Mouse (Mus musculus) retina, embryonic 14.5 days (tissue): Measurements from ENCODE around the gene Slc12a8.

Experiments
- DNase-seq: peaks from one replicate; pipeline ENCODE4 v3.0.0-alpha.2; 2015; ENCODE audit warnings: low spot score

The Slc12a8 gene

DNA sequence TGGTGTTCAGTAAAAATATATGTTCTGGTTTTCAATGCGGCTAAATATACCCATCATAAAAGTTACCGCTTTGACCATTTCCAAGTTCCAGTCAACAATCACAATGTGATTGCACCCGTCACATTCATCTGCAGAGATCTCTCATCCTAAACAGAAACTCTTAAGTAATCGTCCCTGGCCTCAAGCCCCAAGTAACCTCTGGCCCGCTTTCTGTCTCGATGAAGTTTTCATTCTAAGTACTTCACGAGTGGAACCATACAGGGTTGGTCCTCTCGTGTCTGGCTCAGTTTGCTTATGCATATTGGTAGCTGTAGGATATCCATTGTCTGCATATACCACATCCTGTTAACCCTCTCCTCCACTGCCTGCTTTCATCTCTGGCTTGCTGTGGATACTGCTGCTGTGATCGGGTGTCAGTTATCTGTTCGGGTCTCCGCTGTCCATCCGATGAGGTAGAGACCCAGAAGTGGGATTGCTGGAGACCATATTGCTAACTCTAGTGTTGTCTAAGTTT lies 181.2 kb downstream of the Slc12a8 start:
- DNase-seq, result no peak

GRCm38 (mm10) chr16:33700584-33700983 lies 183.5 kb downstream of the Slc12a8 start:
- no peak for DNase-seq

GRCm38 (mm10) chr16:33701872-33702271 lies 184.7 kb downstream of the Slc12a8 start:
- no peak for DNase-seq

DNA sequence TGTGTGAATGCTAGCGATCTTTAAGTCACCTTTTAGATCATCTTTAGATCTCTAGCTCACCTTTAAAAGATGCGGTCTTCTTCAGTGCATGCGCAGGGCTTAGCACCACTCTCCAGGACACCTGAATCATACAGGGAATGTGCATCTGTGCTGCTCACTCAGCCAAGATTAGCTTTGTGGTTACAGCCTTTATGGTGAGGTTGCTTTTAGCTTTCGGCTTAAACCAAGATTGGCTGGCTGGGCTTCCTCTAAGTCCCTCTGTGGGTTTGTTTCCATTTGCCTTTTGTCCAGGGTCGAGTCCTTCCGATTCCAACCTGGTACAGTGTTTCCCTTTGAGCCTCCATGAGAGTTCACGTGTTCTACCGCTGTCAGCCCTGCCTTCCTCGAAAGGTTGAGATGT lies 187.2 kb downstream of the Slc12a8 start:
- DNase-seq, result no peak

- peak; percentile 18 for DNase-seq
Observed at GRCm38 (mm10) chr16:33705258-33705657, 188.1 kb downstream of the Slc12a8 start.

- DNase-seq, result no peak
Observed at GRCm38 (mm10) chr16:33706111-33706890, 189.2 kb downstream of the Slc12a8 start.

- DNase-seq, result no peak
Observed at GRCm38 (mm10) chr16:33708031-33708430, 190.9 kb downstream of the Slc12a8 start.

- no peak for DNase-seq
Observed at GRCm38 (mm10) chr16:33708585-33709397, 191.7 kb downstream of the Slc12a8 start.
